Mouse (Mus musculus) liver, postnatal 0 days (tissue): Measurements from ENCODE around the gene Rps5.

Experiments
- CTCF ChIP-seq: sonication (generic); IDR thresholded peaks from 2 replicates; pipeline ENCODE4 v1.5.1; 2016; ENCODE audit warnings: antibody characterized with exemption, low read depth
- EP300 ChIP-seq: IDR thresholded peaks from 2 replicates; pipeline ENCODE4 v1.6.1; 2016; ENCODE audit warnings: antibody characterized with exemption, low read depth, mild to moderate bottlenecking

DNA sequence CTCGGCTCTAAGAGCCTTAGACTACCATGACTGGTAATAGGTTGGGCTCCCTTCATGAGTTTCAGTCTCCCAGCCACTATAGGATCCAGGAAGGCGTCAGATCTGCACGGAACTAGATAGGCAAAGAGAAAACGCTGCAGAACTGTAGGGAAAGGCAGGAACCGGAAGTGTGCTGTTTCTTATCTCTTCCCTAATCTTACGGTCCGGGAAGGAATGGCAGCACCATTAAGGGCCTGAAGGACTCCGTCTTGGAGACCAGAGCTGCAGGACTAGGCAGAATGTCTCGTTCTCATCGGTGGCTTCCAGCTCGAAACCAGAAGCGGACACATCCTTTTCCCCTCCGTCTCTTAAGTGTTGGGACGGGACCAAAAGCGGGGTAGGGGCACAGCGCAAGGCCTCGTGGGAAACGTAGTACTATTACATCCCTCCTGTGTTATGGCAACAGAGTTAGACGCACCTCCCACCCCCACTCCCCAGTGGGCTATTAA, 11.9 kb upstream of the Rps5 start:
- TF ChIP-seq CTCF, result no peak
- no peak for TF ChIP-seq EP300
